Mouse (Mus musculus): ENCODE data around the gene Pde4c. TPM values are rescaled to one million over a fixed set of nuclear protein-coding genes. Genes with fewer than 3 reads are reported as not detected.
A peak's percentile ranks its signal among the peaks of the same experiment; 100 is the strongest.

The Pde4c gene
- total and polyA plus RNA-seq, 3 experiments = 0.65 to 3.0 TPM; not detected in 1

GRCm38 (mm10) chr8:70775851-70776495, 52.5 kb downstream of the Pde4c start:
- Histone ChIP-seq H3K4me3 (ENCODE audit: control insufficient read depth in 1 of 2, insufficient read depth in 1 of 2, low read depth in 2 of 2, low read length in 2 of 2) (peak overlapping the region; percentile 67 to 77), H3K27me3 (ENCODE audit: control insufficient read depth in 1 of 2, insufficient read depth in 2 of 2, low read length in 2 of 2) (no peaks in the 10 kb centered on the region), H3K36me3 (ENCODE audit: control insufficient read depth in 1 of 2, insufficient read depth in 2 of 2, low read length in 2 of 2) (peaks cover 0 to 5% of the 10 kb centered on the region in 2 experiments; a peak in 2 of 4 replicates), H3K27ac (ENCODE audit: control insufficient read depth, low read depth, low read length) (no peak overlapping the region), H3K9me3 (replicated peaks; ENCODE audit: insufficient read depth, low read length) (no peaks in the 10 kb centered on the region), H3K79me2 (ENCODE audit: control insufficient read depth, insufficient read depth, low read length, poor library complexity) (peaks cover 15% of the 10 kb centered on the region), H3K9ac (ENCODE audit: control insufficient read depth, low read depth, low read length, poor library complexity, severe bottlenecking) (peak overlapping the region; percentile 79), H3K4me1 (ENCODE audit: control insufficient read depth in 1 of 2, insufficient read depth in 2 of 2, low read length in 2 of 2) (peaks cover 0 to 19% of the 10 kb centered on the region in 2 experiments; a peak in 2 of 4 replicates)
- peak; percentile 43 for DNase-seq (ENCODE audit: low read depth, low spot score)
- TF ChIP-seq MAFK (IDR thresholded peaks at IDR 0.05; ENCODE audit: borderline replicate concordance, low read depth, low read length) (no peak), BHLHE40 (IDR thresholded peaks at IDR 0.05; ENCODE audit: borderline replicate concordance, low read depth, low read length) (no peak), MAZ (IDR thresholded peaks at IDR 0.05; ENCODE audit: low read depth, low read length) (0 out of 2 replicates have a peak, but pooled peaks have one; percentile 77), ZC3H11A (IDR thresholded peaks at IDR 0.05; ENCODE audit: low read depth, low read length) (no peak), MYC (IDR thresholded peaks at IDR 0.05; ENCODE audit: low read depth, low read length) (no peak), GATA1 (IDR thresholded peaks at IDR 0.05; ENCODE audit: low read depth, low read length) (no peak), POLR2AphosphoS2 (IDR thresholded peaks at IDR 0.05; ENCODE audit: low read length) (no peak), MAX (IDR thresholded peaks at IDR 0.05; ENCODE audit: low read length) (peak; percentile 2; the same call in 1 of the 2 replicates), USF2 (IDR thresholded peaks at IDR 0.05; ENCODE audit: borderline replicate concordance in 1 of 2, insufficient read depth in 1 of 2, low read depth in 1 of 2, low read length in 2 of 2) (no peak)

GRCm38 (mm10) chr8:70776496-70777444, 53.2 kb downstream of the Pde4c start, which contains the start of gene Pik3r2:
Gene Pik3r2, minus strand, starts transcription at chr8:70776713.
- peak within 1 kb of the TSS; percentile 67 to 77 for H3K4me3 ChIP-seq (ENCODE audit: control insufficient read depth in 1 of 2, insufficient read depth in 1 of 2, low read depth in 2 of 2, low read length in 2 of 2)
- H3K9me3 ChIP-seq (replicated peaks; ENCODE audit: insufficient read depth, low read length) = no peaks in the 10 kb centered on the region
- H3K27me3 ChIP-seq (ENCODE audit: control insufficient read depth in 1 of 2, insufficient read depth in 2 of 2, low read length in 2 of 2) = no peaks in the 10 kb centered on the region
- peaks cover 0 to 5% of the 10 kb centered on the region in 2 experiments; a peak in 2 of 4 replicates for H3K36me3 ChIP-seq (ENCODE audit: control insufficient read depth in 1 of 2, insufficient read depth in 2 of 2, low read length in 2 of 2)
- peak within 1 kb of the TSS; percentile 91 for H3K27ac ChIP-seq (ENCODE audit: control insufficient read depth, low read depth, low read length)
- H3K9ac ChIP-seq (ENCODE audit: control insufficient read depth, low read depth, low read length, poor library complexity, severe bottlenecking) = peak within 1 kb of the TSS; percentile 81
- DNase-seq (ENCODE audit: low read depth, low spot score) = peak; percentile 97
- H3K79me2 ChIP-seq (ENCODE audit: control insufficient read depth, insufficient read depth, low read length, poor library complexity) = peaks cover 15% of the 10 kb centered on the region
- H3K4me1 ChIP-seq (ENCODE audit: control insufficient read depth in 1 of 2, insufficient read depth in 2 of 2, low read length in 2 of 2) = peaks cover 0 to 19% of the 10 kb centered on the region in 2 experiments; a peak in 2 of 4 replicates
- no peak for TF ChIP-seq CHD1 (IDR thresholded peaks at IDR 0.05; ENCODE audit: low read depth, low read length)
- peak; percentile 94 for TF ChIP-seq GATA1 (IDR thresholded peaks at IDR 0.05; ENCODE audit: low read depth, low read length)
- no peak for TF ChIP-seq BHLHE40 (IDR thresholded peaks at IDR 0.05; ENCODE audit: borderline replicate concordance, low read depth, low read length)
- TF ChIP-seq TAL1 (IDR thresholded peaks at IDR 0.05; ENCODE audit: low read length) = no peak
- no peak for TF ChIP-seq POLR2AphosphoS5 (IDR thresholded peaks at IDR 0.05; ENCODE audit: borderline replicate concordance, low read depth, low read length)
- peak; percentile 72 for TF ChIP-seq ZMIZ1 (IDR thresholded peaks at IDR 0.05; ENCODE audit: low read depth, low read length)
- TF ChIP-seq MAFK (IDR thresholded peaks at IDR 0.05; ENCODE audit: borderline replicate concordance, low read depth, low read length) = no peak
- peak; percentile 72 for TF ChIP-seq KAT2A (conservative IDR thresholded peaks at IDR 0.05; ENCODE audit: low read depth, low read length)
- TF ChIP-seq MAZ (IDR thresholded peaks at IDR 0.05; ENCODE audit: low read depth, low read length) = no peak; the same call in 1 of the 2 replicates
- no peak for TF ChIP-seq ZC3H11A (IDR thresholded peaks at IDR 0.05; ENCODE audit: low read depth, low read length)
- TF ChIP-seq MYB (IDR thresholded peaks at IDR 0.05; ENCODE audit: low read depth, low read length) = no peak
- peak; percentile 85 for TF ChIP-seq ETS1 (IDR thresholded peaks at IDR 0.05; ENCODE audit: low read depth, low read length)
- peak; percentile 34 to 86 for TF ChIP-seq POLR2A (IDR thresholded peaks at IDR 0.05; ENCODE audit: control insufficient read depth in 1 of 2, insufficient read depth in 1 of 2, low read depth in 1 of 2, low read length in 2 of 2, poor library complexity in 1 of 2)
- no peak for TF ChIP-seq CTCF (IDR thresholded peaks at IDR 0.05 in 2 of 3, conservative IDR thresholded peaks at IDR 0.05 in 1 of 3; ENCODE audit: control insufficient read depth in 1 of 3, insufficient read depth in 1 of 3, low read depth in 2 of 3, low read length in 3 of 3, poor library complexity in 1 of 3, severe bottlenecking in 1 of 3)
- peak; percentile 28; the same call in 1 of the 2 replicates for TF ChIP-seq NRF1 (IDR thresholded peaks at IDR 0.05; ENCODE audit: insufficient read depth, low read depth, low read length, poor library complexity, severe bottlenecking)
- TF ChIP-seq RCOR1 (IDR thresholded peaks at IDR 0.05; ENCODE audit: low read depth, low read length) = peak; percentile 69; the same call in 1 of the 2 replicates
- TF ChIP-seq MYC (IDR thresholded peaks at IDR 0.05; ENCODE audit: low read depth, low read length) = peak; percentile 74
- peak; percentile 46; the same call in 1 of the 2 replicates for TF ChIP-seq POLR2AphosphoS2 (IDR thresholded peaks at IDR 0.05; ENCODE audit: low read length)
- peak; percentile 76 for TF ChIP-seq NELFE (IDR thresholded peaks at IDR 0.05; ENCODE audit: low read depth, low read length)
- peak; percentile 65 for TF ChIP-seq USF1 (IDR thresholded peaks at IDR 0.05; ENCODE audit: low read depth, low read length)
- TF ChIP-seq SIN3A (IDR thresholded peaks at IDR 0.05; ENCODE audit: low read length) = peak; percentile 100
- peak; percentile 33; the same call in 1 of the 2 replicates for TF ChIP-seq TCF12 (IDR thresholded peaks at IDR 0.05; ENCODE audit: low read depth, low read length)
- TF ChIP-seq HCFC1 (IDR thresholded peaks at IDR 0.05; ENCODE audit: low read depth, low read length) = peak; percentile 91
